Mouse (Mus musculus): Measurements from ENCODE around the gene Cdh22.

DNA sequence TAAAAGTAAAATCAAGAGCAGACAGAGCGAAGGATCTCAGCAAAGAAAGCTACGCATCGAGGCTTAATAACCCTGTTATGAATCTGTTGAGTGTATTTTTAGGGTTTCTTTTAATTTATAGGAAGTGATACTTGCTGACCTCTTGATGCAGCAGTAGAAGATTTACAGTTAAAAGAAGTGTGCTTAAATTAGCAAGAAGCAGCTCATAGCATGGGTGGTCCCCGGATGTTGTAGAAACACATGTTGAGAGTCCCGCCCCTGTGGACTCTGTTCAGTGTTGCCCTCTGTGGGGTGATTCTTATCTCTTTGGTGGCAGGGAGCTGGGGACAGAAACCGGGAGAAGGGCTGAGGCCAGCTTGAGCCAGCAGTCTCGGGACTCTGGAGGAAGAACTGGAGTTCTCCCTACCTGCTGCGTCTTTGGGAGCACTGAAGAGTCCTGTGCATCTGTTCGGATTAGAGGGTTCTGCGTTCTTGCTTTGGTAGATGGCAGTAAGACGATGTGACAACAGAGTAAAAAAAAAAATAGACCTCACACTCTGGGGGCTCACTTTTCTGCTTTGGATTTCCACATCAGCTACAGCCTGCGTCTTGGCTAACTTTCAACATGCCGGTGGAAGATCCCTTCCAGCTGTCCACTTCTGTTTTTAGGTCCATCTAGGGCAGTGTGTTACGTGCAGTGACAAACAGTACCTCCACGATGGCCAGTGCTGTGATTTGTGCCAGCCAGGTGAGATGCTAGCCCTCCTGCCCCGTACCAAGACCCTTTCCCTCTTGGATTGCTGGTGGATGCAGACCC, 172.8 kb downstream of the Cdh22 start:
- TF ChIP-seq POLR2A (IDR thresholded peaks at IDR 0.05; ENCODE audit: insufficient read length, low read depth), result no peak
- no peak for TF ChIP-seq TCF12 (IDR thresholded peaks at IDR 0.05; ENCODE audit: insufficient read depth, poor library complexity, severe bottlenecking)
- TF ChIP-seq USF1 (IDR thresholded peaks at IDR 0.05; ENCODE audit: low read depth), result no peak
- no peak for TF ChIP-seq MAX (IDR thresholded peaks at IDR 0.05; ENCODE audit: low read depth)
- TF ChIP-seq REST (IDR thresholded peaks at IDR 0.05; ENCODE audit: insufficient read depth, insufficient read length), result no peak
- TF ChIP-seq MYOD1 (IDR thresholded peaks at IDR 0.05; ENCODE audit: control insufficient read depth in 1 of 3, insufficient read length in 2 of 3, low read depth in 2 of 3), result no peak
- no peak for TF ChIP-seq MYOG (IDR thresholded peaks at IDR 0.05; ENCODE audit: control insufficient read depth in 1 of 3, insufficient read depth in 1 of 3, insufficient read length in 2 of 3, low read depth in 2 of 3)
- TF ChIP-seq CEBPB (IDR thresholded peaks at IDR 0.05; ENCODE audit: insufficient read depth, poor library complexity, severe bottlenecking), result no peak

Measured in myocyte (in vitro differentiated cells).